Mouse (Mus musculus) ES-E14 (cell line): ENCODE measurements around the gene Gm47995.

Source experiments
- HCFC1 ChIP-seq: IDR thresholded peaks from 2 replicates; pipeline ENCODE4 v1.6.1; 2012; ENCODE audit warnings: low read length, inconsistent platforms, borderline replicate concordance; ENCODE audit not compliant: insufficient read depth
- MAFK ChIP-seq: IDR thresholded peaks from 2 replicates; pipeline ENCODE4 v1.6.1; 2014; ENCODE audit warnings: mild to moderate bottlenecking, low read depth, low read length, inconsistent platforms; ENCODE audit not compliant: insufficient read depth
- ZC3H11A ChIP-seq: IDR thresholded peaks from 2 replicates; pipeline ENCODE4 v1.6.1; 2012; ENCODE audit warnings: low read depth, mild to moderate bottlenecking, inconsistent platforms, low read length, borderline replicate concordance
- ZNF384 ChIP-seq: IDR thresholded peaks from 2 replicates; pipeline ENCODE4 v1.6.1; 2012; ENCODE audit warnings: low read depth, low read length, inconsistent platforms

- TF ChIP-seq ZNF384 = no peak
- no peak for TF ChIP-seq ZC3H11A
- no peak for TF ChIP-seq MAFK
- TF ChIP-seq HCFC1 = no peak
Observed at GRCm38 (mm10) chr1:151167297-151168047, 30.8 kb upstream of the Gm47995 start.
